Mouse (Mus musculus) hindbrain, embryonic 14.5 days (tissue): ENCODE measurements around the gene Plxnb1. TPM values are rescaled to one million over a fixed set of nuclear protein-coding genes. Genes with fewer than 3 reads are reported as not detected.
"Not testable (repeated sequence)": the region's sequence is repeated elsewhere in the genome, so short reads cannot be mapped to it uniquely, and the experiment has no call there.

Experiments used
- ATAC-seq: fragments of 200-750 bp; cut with Nextera tagmentation; 2 replicates; pipeline ENCODE4 v1.8.0; 2017; ENCODE audit warnings: moderate number of reproducible peaks, mild to moderate bottlenecking, moderate TSS enrichment, moderate library complexity; ENCODE audit not compliant: low FRiP score
- DNase-seq: peaks from one replicate; pipeline ENCODE4 v3.0.0-alpha.2; 2015; ENCODE audit warnings: low spot score
- H3K27ac ChIP-seq: fragments of 300-500 bp; sonication (generic); 2 replicates; pipeline ENCODE4 v1.5.1; 2014; ENCODE audit warnings: mild to moderate bottlenecking, moderate library complexity
- H3K27me3 ChIP-seq: fragments of 300-500 bp; sonication (generic); 2 replicates; pipeline ENCODE4 v1.6.1; 2014; ENCODE audit warnings: mild to moderate bottlenecking, low read length, mixed read lengths; ENCODE audit not compliant: control insufficient read depth, insufficient read depth
- H3K36me3 ChIP-seq: fragments of 300-500 bp; sonication (generic); replicated peaks from 2 replicates; pipeline ENCODE4 v1.6.1; 2014; ENCODE audit not compliant: control insufficient read depth, insufficient read depth
- H3K4me1 ChIP-seq: fragments of 300-500 bp; sonication (generic); replicated peaks from 2 replicates; pipeline ENCODE4 v1.6.1; 2014; ENCODE audit warnings: antibody characterized with exemption, low read length, mixed read lengths; ENCODE audit not compliant: control insufficient read depth, insufficient read depth
- H3K4me2 ChIP-seq: fragments of 300-500 bp; sonication (generic); replicated peaks from 2 replicates; pipeline ENCODE4 v1.6.1; 2014; ENCODE audit warnings: mild to moderate bottlenecking, moderate library complexity
- H3K4me3 ChIP-seq: fragments of 300-500 bp; sonication (generic); replicated peaks from 2 replicates; pipeline ENCODE4 v1.5.1; 2014; ENCODE audit warnings: mild to moderate bottlenecking, low read length
- H3K9ac ChIP-seq: fragments of 300-500 bp; sonication (generic); 2 replicates; pipeline ENCODE4 v1.6.1; 2014
- H3K9me3 ChIP-seq: fragments of 300-500 bp; sonication (generic); 2 replicates; pipeline ENCODE4 v1.6.1; 2016; ENCODE audit warnings: low read length; ENCODE audit not compliant: control insufficient read depth
- WGBS: fragments of 180-500 bp; shearing (Covaris S2); extraction: QIAGEN DNeasy Blood & Tissue Kit; methylation state at CpG from one replicate; pipeline ENCODE4 v1.1.7; 2014; 5-methylcytosine and 5-hydroxymethylcytosine counted together
- polyA plus RNA-seq: library from polyadenylated mRNA; unstranded; fragments of >200 nt; fragmentation: Nextera tagmentation; extraction: Ambion mirVana; gene quantifications from 2 replicates; pipeline ENCODE4 v1.2.1, GENCODE M21; 2014

Gene Plxnb1
- polyA plus RNA-seq, 1 experiment from 2014 or later = 16.6 TPM

- Histone ChIP-seq H3K4me2 (no peak overlapping the region), H3K9me3 (no peaks in the 10 kb centered on the region), H3K9ac (no peak overlapping the region), H3K27me3 (no peaks in the 10 kb centered on the region), H3K27ac (no peak overlapping the region), H3K4me1 (no peaks in the 10 kb centered on the region), H3K4me3 (no peak overlapping the region), H3K36me3 (no peaks in the 10 kb centered on the region)
- ATAC-seq (no peak), DNase-seq (no peak)
- WGBS = 90% methylated on average over 5 of the region's 5 CpGs
Measured at GRCm38 (mm10) chr9:109130076-109130475, 34.9 kb downstream of the Plxnb1 start.

GRCm38 (mm10) chr9:109140414-109140813 lies 45.2 kb downstream of the Plxnb1 start:
- not testable (repeated sequence) for H3K27ac ChIP-seq, H3K9me3 ChIP-seq, DNase-seq, H3K4me1 ChIP-seq, ATAC-seq, H3K4me2 ChIP-seq, H3K36me3 ChIP-seq, H3K27me3 ChIP-seq, H3K9ac ChIP-seq, H3K4me3 ChIP-seq
- 68% methylated on average over 4 of the region's 4 CpGs for WGBS

GRCm38 (mm10) chr9:109161941-109162340 lies 66.8 kb downstream of the Plxnb1 start, which contains the start of gene Fbxw21:
Gene Fbxw21 (minus strand): TSS chr9:109162041.
- H3K27ac ChIP-seq = no peak within 1 kb of the TSS
- 85% methylated on average over 3 of the region's 3 CpGs for WGBS
- no peak within 1 kb of the TSS for H3K4me3 ChIP-seq
- H3K4me2 ChIP-seq = no peak within 1 kb of the TSS
- ATAC-seq (no peak), DNase-seq (no peak)
- no peaks in the 10 kb centered on the region for H3K27me3 ChIP-seq
- H3K9ac ChIP-seq = no peak within 1 kb of the TSS
- no peaks in the 10 kb centered on the region for H3K36me3 ChIP-seq
- no peaks in the 10 kb centered on the region for H3K4me1 ChIP-seq
- H3K9me3 ChIP-seq = no peaks in the 10 kb centered on the region

- Histone ChIP-seq H3K36me3 (no peaks in the 10 kb centered on the region), H3K9me3 (peaks cover 4% of the 10 kb centered on the region; the same call in 1 of the 2 replicates)
Measured at GRCm38 (mm10) chr9:109167316-109167715, 72.1 kb downstream of the Plxnb1 start.

More at GRCm38 (mm10) chr9:109167316-109167715, 72.1 kb downstream of the Plxnb1 start:
- no peak overlapping the region for H3K27ac ChIP-seq
- no peak overlapping the region for H3K9ac ChIP-seq
- DNase-seq (no peak), ATAC-seq (no peak)
- H3K4me3 ChIP-seq = no peak overlapping the region
- H3K4me1 ChIP-seq = no peaks in the 10 kb centered on the region
- H3K4me2 ChIP-seq = no peak overlapping the region
- no peaks in the 10 kb centered on the region for H3K27me3 ChIP-seq

Other genes starting within 250 kb of the Plxnb1 start
- 19.1 and 21.5 TPM in 2 replicates for gene Slc26a6, start 242.1 kb upstream of the Plxnb1 start, polyA plus RNA-seq
- 0.27 TPM in 1 of 2 replicates, not detected in the other for gene Tmem89, start 180.8 kb upstream of the Plxnb1 start, polyA plus RNA-seq
- gene Uqcrc1, start 158.8 kb upstream of the Plxnb1 start, polyA plus RNA-seq = 469 and 503 TPM in 2 replicates
- 1.3 and 3.0 TPM in 2 replicates for gene Col7a1, start 141.8 kb upstream of the Plxnb1 start, polyA plus RNA-seq
- gene Ucn2, start 109.4 kb upstream of the Plxnb1 start, polyA plus RNA-seq = 0.23 TPM in 1 of 2 replicates, not detected in the other
- 22.5 and 23.9 TPM in 2 replicates for gene Pfkfb4, start 103.6 kb upstream of the Plxnb1 start, polyA plus RNA-seq
- 57.9 and 60.9 TPM in 2 replicates for gene Shisa5, start 56.8 kb upstream of the Plxnb1 start, polyA plus RNA-seq
- 9.7 and 16.2 TPM in 2 replicates for gene Trex1, start 35.7 kb upstream of the Plxnb1 start, polyA plus RNA-seq
- 29.0 and 29.8 TPM in 2 replicates for gene Atrip, start 21.3 kb upstream of the Plxnb1 start, polyA plus RNA-seq
- gene Ccdc51, start 12.9 kb upstream of the Plxnb1 start, polyA plus RNA-seq = 11.2 and 11.3 TPM in 2 replicates
- 710 and 800 TPM in 2 replicates for gene Tma7, start 12.8 kb upstream of the Plxnb1 start, polyA plus RNA-seq
- not detected in 2 replicates for gene Fbxw21, start 66.7 kb downstream of the Plxnb1 start, polyA plus RNA-seq
- not detected in 2 replicates for gene Fbxw13, start 100.6 kb downstream of the Plxnb1 start, polyA plus RNA-seq
- not detected in 2 replicates for gene Fbxw20, start 139.4 kb downstream of the Plxnb1 start, polyA plus RNA-seq
- gene Fbxw14, start 192.3 kb downstream of the Plxnb1 start, polyA plus RNA-seq = not detected in 2 replicates
- gene Fbxw28, start 244.3 kb downstream of the Plxnb1 start, polyA plus RNA-seq = not detected in 2 replicates